Mouse (Mus musculus) stomach, embryonic 14.5 days (tissue): ENCODE measurements around the gene Cdh13. TPM values are rescaled to one million over a fixed set of nuclear protein-coding genes. Genes with fewer than 3 reads are reported as not detected.

Source experiments
- ATAC-seq: fragments of 200-750 bp; cut with Nextera tagmentation; 2 replicates; pipeline ENCODE4 v1.8.0; 2017; ENCODE audit warnings: low read depth, moderate TSS enrichment; ENCODE audit not compliant: insufficient number of reproducible peaks, insufficient read depth, low FRiP score
- H3K27ac ChIP-seq: fragments of 300-500 bp; sonication (generic); 2 replicates; pipeline ENCODE4 v1.5.1; 2014; ENCODE audit warnings: mild to moderate bottlenecking, low read length, moderate library complexity, mixed read lengths
- H3K27me3 ChIP-seq: fragments of 300-500 bp; sonication (generic); 2 replicates; pipeline ENCODE4 v1.6.1; 2014; ENCODE audit warnings: low read length, control low read depth, mixed read lengths; ENCODE audit not compliant: control insufficient read depth, insufficient read depth
- H3K36me3 ChIP-seq: fragments of 300-500 bp; sonication (generic); 2 replicates; pipeline ENCODE4 v1.6.1; 2014; ENCODE audit warnings: mild to moderate bottlenecking, control low read depth, low read length, moderate library complexity, mixed read lengths; ENCODE audit not compliant: control insufficient read depth, insufficient read depth
- H3K4me1 ChIP-seq: fragments of 300-500 bp; sonication (generic); 2 replicates; pipeline ENCODE4 v1.6.1; 2014; ENCODE audit warnings: low read length, control low read depth, mixed read lengths; ENCODE audit not compliant: control insufficient read depth, insufficient read depth
- H3K4me2 ChIP-seq: fragments of 300-500 bp; sonication (generic); replicated peaks from 2 replicates; pipeline ENCODE4 v1.6.1; 2014; ENCODE audit warnings: low read depth, low read length, control low read depth
- H3K4me3 ChIP-seq: fragments of 300-500 bp; sonication (generic); 2 replicates; pipeline ENCODE4 v1.5.1; 2014; ENCODE audit warnings: low read depth, low read length, control low read depth
- H3K9ac ChIP-seq: fragments of 300-500 bp; sonication (generic); replicated peaks from 2 replicates; pipeline ENCODE4 v1.6.1; 2014; ENCODE audit warnings: low read depth, mild to moderate bottlenecking, control low read depth, low read length, moderate library complexity, mixed read lengths
- H3K9me3 ChIP-seq: fragments of 300-500 bp; sonication (generic); 2 replicates; pipeline ENCODE4 v1.6.1; 2016; ENCODE audit warnings: low read depth, low read length, control low read depth; ENCODE audit not compliant: control insufficient read depth
- WGBS: fragments of 180-500 bp; shearing (Covaris S2); extraction: QIAGEN DNeasy Blood & Tissue Kit; methylation state at CpG from one replicate; pipeline ENCODE4 v1.1.7; 2014; 5-methylcytosine and 5-hydroxymethylcytosine counted together
- polyA plus RNA-seq: library from polyadenylated mRNA; unstranded; fragments of >200 nt; fragmentation: Nextera tagmentation; extraction: Ambion mirVana; gene quantifications from 2 replicates; pipeline ENCODE4 v1.2.1, GENCODE M21; 2014

Cdh13 gene
- polyA plus RNA-seq, 1 experiment from 2014 or later: 17.6 TPM

DNA sequence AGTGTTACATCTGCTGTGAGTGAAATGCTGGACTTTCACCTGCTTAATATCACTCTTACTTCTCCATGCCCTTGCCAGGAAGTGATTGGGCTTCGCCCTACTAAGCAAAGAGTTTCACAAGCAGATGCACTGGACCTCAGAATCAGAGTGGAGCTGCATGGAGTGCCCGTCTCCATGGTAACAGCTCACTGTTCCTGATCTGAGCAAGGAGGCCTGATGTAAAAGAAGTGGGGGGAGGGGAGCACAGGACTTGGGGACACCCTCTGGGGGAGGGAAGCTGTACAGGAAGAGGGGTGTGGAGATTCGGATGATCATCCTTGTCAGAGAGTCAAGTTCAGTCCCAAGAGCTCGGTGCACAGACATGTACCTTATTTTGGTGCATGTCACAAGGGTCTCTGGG lies 384.2 kb downstream of the Cdh13 start:
- Histone ChIP-seq H3K4me2 (no peak overlapping the region), H3K27me3 (no peaks in the 10 kb centered on the region), H3K4me1 (no peaks in the 10 kb centered on the region), H3K27ac (no peak overlapping the region), H3K36me3 (no peaks in the 10 kb centered on the region), H3K9ac (no peak overlapping the region), H3K4me3 (no peak overlapping the region), H3K9me3 (peaks cover 3% of the 10 kb centered on the region; the same call in 1 of the 2 replicates)
- 85% methylated on average over 4 of the region's 4 CpGs for WGBS
- no peak for ATAC-seq

DNA sequence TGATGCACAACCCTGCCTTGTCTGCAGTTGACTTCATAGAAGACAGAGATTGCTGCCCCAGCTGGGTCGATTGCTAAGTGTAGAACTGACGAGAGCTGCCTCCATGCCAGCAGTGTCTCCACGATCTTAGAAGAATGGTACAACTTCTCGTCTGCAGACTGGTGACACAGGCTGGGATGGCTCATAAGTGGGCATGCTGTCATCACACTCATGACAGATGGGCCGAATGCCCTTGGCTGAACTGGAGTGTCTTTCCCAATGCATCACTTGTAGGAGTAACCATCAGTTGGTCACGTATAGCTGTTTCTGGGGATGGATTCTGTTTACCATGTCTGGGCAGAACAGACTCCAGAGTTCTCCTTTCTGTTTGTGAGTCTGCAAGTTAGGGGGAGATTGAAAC lies 392.7 kb downstream of the Cdh13 start:
- no peak for ATAC-seq
- no peak overlapping the region for H3K9ac ChIP-seq
- no peak overlapping the region for H3K4me3 ChIP-seq
- 72% methylated on average over 6 of the region's 6 CpGs for WGBS
- no peaks in the 10 kb centered on the region for H3K9me3 ChIP-seq
- H3K27me3 ChIP-seq: no peaks in the 10 kb centered on the region
- H3K4me1 ChIP-seq: no peaks in the 10 kb centered on the region
- no peak overlapping the region for H3K27ac ChIP-seq
- no peaks in the 10 kb centered on the region for H3K36me3 ChIP-seq
- no peak overlapping the region for H3K4me2 ChIP-seq

DNA sequence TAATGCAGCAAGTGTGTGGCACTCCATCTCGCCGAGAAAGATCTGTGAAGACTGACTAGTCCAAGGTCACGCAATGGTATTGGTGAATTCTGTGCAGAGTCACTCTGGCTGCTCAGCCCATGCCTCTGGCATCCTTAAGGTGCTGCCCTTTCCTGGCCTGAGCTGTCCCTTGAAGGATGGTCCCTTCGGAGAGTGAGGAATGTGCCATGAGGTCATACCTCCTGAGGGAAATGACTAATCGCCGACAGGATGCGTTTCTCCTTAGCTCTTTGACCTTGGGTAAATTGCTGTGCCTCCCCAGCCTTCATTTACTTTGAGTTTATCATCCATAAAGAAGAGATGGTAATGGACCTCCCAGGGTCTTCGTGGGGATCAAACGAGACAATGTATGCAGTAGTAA lies 395.8 kb downstream of the Cdh13 start:
- H3K27ac ChIP-seq: no peak overlapping the region
- H3K27me3 ChIP-seq: no peaks in the 10 kb centered on the region
- no peak overlapping the region for H3K9ac ChIP-seq
- no peak overlapping the region for H3K4me2 ChIP-seq
- no peaks in the 10 kb centered on the region for H3K4me1 ChIP-seq
- ATAC-seq: no peak
- no peak overlapping the region for H3K4me3 ChIP-seq
- WGBS: 45% methylated on average over 9 of the region's 9 CpGs
- H3K9me3 ChIP-seq: no peaks in the 10 kb centered on the region
- H3K36me3 ChIP-seq: no peaks in the 10 kb centered on the region

DNA sequence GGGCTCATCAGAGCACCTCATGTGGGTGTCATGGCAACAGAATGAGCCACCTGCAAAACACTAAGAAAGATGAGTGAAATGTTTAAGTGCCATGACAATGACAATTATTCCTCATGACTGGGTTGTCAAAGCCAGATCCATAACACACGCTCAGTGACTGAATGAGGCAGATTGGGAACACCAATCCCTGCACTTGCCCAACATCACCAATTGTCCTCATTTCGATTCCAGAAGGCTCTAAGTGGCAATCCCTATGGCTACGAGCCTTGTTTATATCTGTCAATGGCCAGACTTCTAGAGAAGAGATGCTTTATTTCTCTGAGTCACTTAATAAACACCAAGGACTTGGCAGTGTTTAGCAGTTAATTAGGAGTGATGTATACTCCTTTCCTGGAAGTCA lies 399.9 kb downstream of the Cdh13 start:
- no peak for ATAC-seq
- no peak overlapping the region for H3K4me2 ChIP-seq
- no peaks in the 10 kb centered on the region for H3K9me3 ChIP-seq
- no peak overlapping the region for H3K4me3 ChIP-seq
- no peaks in the 10 kb centered on the region for H3K27me3 ChIP-seq
- no peak overlapping the region for H3K9ac ChIP-seq
- 60% methylated on average over 3 of the region's 3 CpGs for whole genome bisulfite sequencing
- H3K36me3 ChIP-seq: no peaks in the 10 kb centered on the region
- no peaks in the 10 kb centered on the region for H3K4me1 ChIP-seq
- no peak overlapping the region for H3K27ac ChIP-seq

DNA sequence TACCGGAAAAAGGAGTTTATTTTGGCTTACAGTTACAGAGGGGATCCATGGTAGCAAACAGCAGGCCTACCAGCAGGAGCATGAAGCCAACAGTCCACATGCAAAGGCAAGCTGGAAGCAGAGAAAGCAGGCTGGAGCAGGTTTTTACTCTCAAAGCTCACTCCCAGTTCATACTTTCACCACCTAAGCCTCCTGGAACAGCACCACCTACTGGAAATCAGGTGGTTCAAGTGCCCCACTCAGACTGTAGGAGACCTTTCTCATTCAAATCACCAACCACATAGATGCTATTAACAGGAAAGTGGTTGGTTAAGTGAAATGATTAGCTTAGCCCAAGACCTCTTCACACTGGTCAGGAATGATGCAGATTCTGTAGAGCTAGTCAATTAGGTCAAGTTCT lies 402.3 kb downstream of the Cdh13 start:
- no peaks in the 10 kb centered on the region for H3K4me1 ChIP-seq
- no peaks in the 10 kb centered on the region for H3K9me3 ChIP-seq
- no peak overlapping the region for H3K4me3 ChIP-seq
- no peaks in the 10 kb centered on the region for H3K36me3 ChIP-seq
- ATAC-seq: no peak
- WGBS: 91% methylated on average over 1 of the region's 1 CpGs
- H3K27me3 ChIP-seq: no peaks in the 10 kb centered on the region
- no peak overlapping the region for H3K27ac ChIP-seq
- no peak overlapping the region for H3K9ac ChIP-seq
- H3K4me2 ChIP-seq: no peak overlapping the region

DNA sequence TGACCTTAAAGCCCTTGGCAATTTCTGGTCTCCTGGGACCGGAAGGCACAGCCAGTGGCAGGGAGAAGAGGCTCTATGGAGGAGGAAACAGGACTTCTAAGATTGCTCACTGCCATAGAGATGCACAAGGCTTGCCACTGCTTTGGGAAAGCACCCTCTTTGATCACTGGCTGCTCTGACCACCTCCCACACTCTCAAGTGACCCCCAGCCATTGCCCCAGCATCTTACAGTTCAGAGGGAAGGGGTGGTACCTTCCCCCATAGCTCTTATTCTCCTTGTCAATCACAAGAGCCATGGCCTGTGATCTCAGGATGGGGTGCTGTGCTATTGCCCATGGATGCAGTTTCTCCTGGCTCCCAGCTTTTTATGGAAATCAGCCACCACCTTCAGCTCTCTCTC lies 406.3 kb downstream of the Cdh13 start:
- H3K36me3 ChIP-seq: no peaks in the 10 kb centered on the region
- no peak for ATAC-seq

DNA sequence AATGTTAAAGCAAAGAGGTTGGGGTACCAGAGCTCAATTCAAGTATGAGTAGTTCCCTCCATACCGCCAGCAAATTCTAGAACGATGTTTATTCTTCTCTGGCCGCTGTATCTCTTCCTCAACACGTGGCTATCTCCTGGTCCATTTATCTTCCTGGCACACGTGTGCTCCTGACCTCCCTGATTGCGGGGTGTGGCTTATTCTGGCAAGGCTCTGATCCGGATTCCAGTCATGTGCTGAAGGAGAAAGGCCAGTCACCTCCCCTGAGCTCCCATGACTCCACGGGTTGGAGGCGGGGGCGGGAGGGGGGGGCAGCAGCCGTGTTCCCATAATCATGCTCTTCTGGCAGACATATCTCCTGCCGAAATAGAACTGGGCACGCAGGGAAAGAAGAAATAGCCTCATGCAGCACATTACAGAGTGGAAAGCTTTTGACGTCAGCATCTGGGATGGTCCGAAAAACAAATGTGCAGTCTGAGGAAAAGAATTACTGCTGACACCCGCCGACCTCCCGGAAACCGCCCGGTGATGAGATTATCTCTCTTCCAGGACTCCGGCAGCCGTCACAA lies 417.9 kb downstream of the Cdh13 start:
- Histone ChIP-seq H3K4me2 (peak overlapping the region; percentile 20; the same call in 1 of the 2 replicates), H3K27me3 (no peaks in the 10 kb centered on the region), H3K4me1 (peaks cover 3% of the 10 kb centered on the region; the same call in 1 of the 2 replicates), H3K9ac (no peak overlapping the region), H3K36me3 (no peaks in the 10 kb centered on the region), H3K27ac (no peak overlapping the region), H3K9me3 (no peaks in the 10 kb centered on the region), H3K4me3 (no peak overlapping the region)
- no peak for ATAC-seq
- WGBS: 44% methylated on average over 22 of the region's 22 CpGs

More for the DNA sequence above, 406.3 kb downstream of the Cdh13 start:
- Histone ChIP-seq H3K9ac (no peak overlapping the region), H3K9me3 (no peaks in the 10 kb centered on the region), H3K4me2 (no peak overlapping the region), H3K4me3 (no peak overlapping the region), H3K4me1 (no peaks in the 10 kb centered on the region), H3K27ac (no peak overlapping the region), H3K27me3 (no peaks in the 10 kb centered on the region)
- 56% methylated on average over 1 of the region's 1 CpGs for WGBS

DNA sequence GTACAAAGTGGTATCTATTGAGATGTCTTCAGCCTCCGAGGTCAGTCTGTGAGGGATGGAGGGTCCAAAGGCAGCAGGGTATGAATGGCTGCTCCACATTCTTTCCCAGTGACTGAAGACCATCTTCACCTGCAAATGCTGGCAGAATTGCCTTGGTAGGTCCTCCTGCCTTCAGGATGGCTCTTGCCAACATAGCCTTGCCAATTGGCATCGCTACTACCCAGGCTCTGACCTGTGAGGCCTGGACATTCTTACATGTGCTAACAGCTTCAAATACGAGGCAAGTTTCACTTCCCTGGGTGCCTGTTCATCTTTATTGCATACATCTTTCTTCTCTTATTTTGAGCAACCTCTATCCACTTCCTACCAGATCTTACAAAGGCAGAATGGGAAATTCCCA lies 425.8 kb downstream of the Cdh13 start:
- H3K9me3 ChIP-seq: peaks cover 5% of the 10 kb centered on the region; the same call in 1 of the 2 replicates
- no peak overlapping the region for H3K27ac ChIP-seq
- WGBS: 88% methylated on average over 3 of the region's 3 CpGs
- no peak for ATAC-seq
- no peaks in the 10 kb centered on the region for H3K36me3 ChIP-seq
- no peaks in the 10 kb centered on the region for H3K27me3 ChIP-seq
- H3K4me3 ChIP-seq: no peak overlapping the region
- H3K9ac ChIP-seq: no peak overlapping the region
- H3K4me1 ChIP-seq: no peaks in the 10 kb centered on the region
- no peak overlapping the region for H3K4me2 ChIP-seq

DNA sequence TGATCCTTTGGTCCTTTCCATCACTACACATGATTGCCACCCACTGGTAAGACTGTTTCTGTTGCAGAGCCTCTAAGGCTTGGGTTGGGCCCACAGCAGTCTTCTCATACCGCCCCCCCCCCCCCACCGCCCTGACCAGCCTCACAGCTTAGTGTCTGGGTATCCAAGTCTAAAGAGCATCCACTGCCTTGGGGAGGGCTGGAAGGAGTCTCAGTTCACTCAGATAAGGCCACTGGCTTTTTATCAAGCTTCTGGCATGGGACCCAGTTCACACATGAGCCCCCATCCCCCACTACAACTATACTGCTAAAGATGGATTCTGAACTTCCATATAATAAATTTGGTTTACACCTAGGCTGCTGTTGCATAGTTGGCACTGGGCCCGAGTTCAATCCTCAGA lies 428.1 kb downstream of the Cdh13 start:
- WGBS: 74% methylated on average over 3 of the region's 3 CpGs
- Histone ChIP-seq H3K9me3 (peaks cover 5% of the 10 kb centered on the region; the same call in 1 of the 2 replicates), H3K4me3 (no peak overlapping the region), H3K27ac (no peak overlapping the region), H3K4me2 (no peak overlapping the region), H3K36me3 (no peaks in the 10 kb centered on the region), H3K9ac (no peak overlapping the region), H3K27me3 (no peaks in the 10 kb centered on the region), H3K4me1 (no peaks in the 10 kb centered on the region)
- ATAC-seq: no peak
